Mouse (Mus musculus) kidney, adult 2 months (tissue): ENCODE measurements around the gene Pfdn5. TPM values are rescaled to one million over a fixed set of nuclear protein-coding genes. Genes with fewer than 3 reads are reported as not detected.
A peak's percentile ranks its signal among the peaks of the same experiment; 100 is the strongest.

Source experiments
- DNase-seq: peaks from one replicate; pipeline ENCODE4 v3.0.0; 2021
- H3K27ac ChIP-seq: fragments of 200-500 bp; 2 replicates; pipeline ENCODE4 v1.5.1; 2012; ENCODE audit warnings: low read depth, low read length, control low read depth, inconsistent platforms; ENCODE audit not compliant: insufficient read depth
- H3K27me3 ChIP-seq: fragments of 200-500 bp; replicated peaks from 2 replicates; pipeline ENCODE4 v1.6.1; 2012; ENCODE audit warnings: mild to moderate bottlenecking, moderate library complexity, low read length, inconsistent platforms; ENCODE audit not compliant: control insufficient read depth, insufficient read depth
- H3K36me3 ChIP-seq: fragments of 200-500 bp; 2 replicates; pipeline ENCODE4 v1.6.1; 2012; ENCODE audit warnings: mild to moderate bottlenecking, moderate library complexity, low read length, inconsistent platforms; ENCODE audit not compliant: control insufficient read depth, insufficient read depth
- H3K4me1 ChIP-seq: fragments of 200-500 bp; 2 replicates; pipeline ENCODE4 v1.6.1; 2011; ENCODE audit warnings: low read length; ENCODE audit not compliant: control insufficient read depth, insufficient read depth
- H3K4me3 ChIP-seq: fragments of 200-500 bp; 2 replicates; pipeline ENCODE4 v1.5.1; 2011; ENCODE audit warnings: mild to moderate bottlenecking, low read depth, low read length, control low read depth; ENCODE audit not compliant: insufficient read depth
- CTCF ChIP-seq: fragments of 200-500 bp; conservative IDR thresholded peaks from 2 replicates; pipeline ENCODE4 v1.5.1; 2011; ENCODE audit warnings: low read depth, mild to moderate bottlenecking, control low read depth, low read length, moderate library complexity, mixed read lengths; ENCODE audit not compliant: insufficient read depth, insufficient read length
- POLR2A ChIP-seq: fragments of 200-500 bp; IDR thresholded peaks from one replicate; pipeline ENCODE4 v1.6.1; 2011; ENCODE audit warnings: low read depth, low read length, control low read depth
- WGBS: fragments of 180-500 bp; shearing (Covaris S2); methylation state at CpG from one replicate; pipeline ENCODE4 v1.1.7; 2018; 5-methylcytosine and 5-hydroxymethylcytosine counted together
- polyA plus RNA-seq: library from polyadenylated mRNA; depleted of rRNA; stranded (reverse); fragments of >200 nt; gene quantifications from 2 replicates; pipeline ENCODE4 v1.2.3, GENCODE M21; 2012

Gene Pfdn5
- polyA plus RNA-seq, 1 experiment, result 206 TPM

DNA sequence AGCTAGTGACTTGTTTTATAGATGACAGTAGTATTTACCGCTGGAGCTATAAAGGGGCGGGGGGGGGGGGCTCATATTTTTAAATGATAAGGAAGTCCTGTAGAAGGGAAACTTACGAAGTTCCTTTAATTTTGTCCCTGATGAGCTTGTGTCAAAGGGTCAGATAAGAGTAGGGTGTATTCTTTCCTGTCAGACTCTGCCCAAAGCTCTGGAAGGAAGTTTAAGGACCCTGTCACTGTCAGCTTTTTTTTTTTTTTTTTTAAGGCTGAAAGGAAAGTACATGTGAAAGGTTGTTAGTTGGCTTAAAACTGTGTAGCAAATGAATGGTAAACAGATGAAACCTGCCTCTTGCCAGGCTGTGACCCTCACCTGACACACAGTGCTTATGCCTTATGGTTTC lies 42.3 kb upstream of the Pfdn5 start:
- H3K27ac ChIP-seq, result no peak overlapping the region
- H3K4me1 ChIP-seq, result peaks cover 3% of the 10 kb centered on the region; the same call in 1 of the 2 replicates
- WGBS, result 62% methylated on average over 3 of the region's 3 CpGs
- peak; percentile 31 for DNase-seq
- no peaks in the 10 kb centered on the region; the same call in 1 of the 2 replicates for H3K36me3 ChIP-seq
- no peaks in the 10 kb centered on the region for H3K27me3 ChIP-seq
- TF ChIP-seq CTCF (no peak), POLR2A (no peak)
- no peak overlapping the region for H3K4me3 ChIP-seq

DNA sequence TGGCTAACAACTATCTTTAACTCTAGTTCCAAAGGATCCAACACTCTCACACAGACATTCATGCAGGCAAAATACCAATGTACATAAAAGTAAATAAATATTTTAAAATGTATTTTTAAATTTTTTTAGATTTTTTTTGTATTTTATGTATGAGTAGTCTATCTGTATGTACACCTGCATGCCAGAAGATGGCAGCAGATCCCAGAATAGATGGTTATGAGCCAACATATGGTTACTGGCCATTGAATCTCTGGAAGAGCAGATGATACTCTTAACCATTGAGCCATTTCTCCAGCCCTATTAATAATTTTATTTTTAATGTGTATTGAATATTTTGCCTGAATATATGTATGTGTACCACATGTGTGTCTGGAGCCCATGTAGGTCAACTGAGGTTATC lies 38.5 kb upstream of the Pfdn5 start:
- H3K4me1 ChIP-seq, result no peaks in the 10 kb centered on the region
- peak; percentile 55 for DNase-seq
- H3K36me3 ChIP-seq, result no peaks in the 10 kb centered on the region
- TF ChIP-seq CTCF (peak; percentile 26; the same call in 1 of the 2 replicates), POLR2A (no peak)
- H3K27me3 ChIP-seq, result no peaks in the 10 kb centered on the region
- H3K27ac ChIP-seq, result no peak overlapping the region
- no peak overlapping the region for H3K4me3 ChIP-seq

DNA sequence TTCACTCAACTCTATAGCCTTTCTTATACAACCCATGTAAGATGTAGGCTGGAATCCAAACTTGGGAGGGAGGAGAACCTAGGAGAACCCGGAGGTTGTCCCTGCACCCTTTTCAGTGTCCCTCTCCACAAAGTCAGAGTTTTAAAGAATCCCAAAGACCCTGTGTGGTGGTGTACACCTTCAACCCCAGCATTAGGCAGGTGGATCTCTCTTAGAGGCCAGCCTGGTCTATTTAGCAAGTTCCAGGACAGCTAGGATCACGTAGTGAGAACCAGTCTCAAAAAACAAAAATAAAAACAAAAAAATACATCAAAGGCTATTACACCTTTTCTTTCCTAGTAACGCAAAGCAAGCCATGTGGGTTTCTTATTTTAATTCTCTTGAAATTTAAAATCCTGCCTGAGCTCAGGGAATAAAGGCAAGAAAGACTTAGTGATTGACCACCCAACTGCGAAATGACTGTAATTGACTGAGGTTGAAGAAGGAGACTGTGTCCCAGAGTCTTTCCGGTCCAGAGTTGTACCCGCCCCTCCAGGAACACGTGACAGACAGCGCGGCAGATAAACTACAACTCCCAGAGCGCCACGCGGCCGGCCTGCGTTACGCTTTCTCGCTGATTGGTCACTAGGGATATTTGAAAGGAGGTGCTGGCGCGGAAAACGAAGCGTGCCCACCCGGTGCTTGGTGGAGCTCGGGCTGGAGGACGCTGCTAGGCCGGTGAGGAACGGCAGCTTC lies 30.1 kb upstream of the Pfdn5 start, which contains the start of gene Espl1:
Gene Espl1 (plus strand): TSS at position 634 of the 735 bp plus-strand sequence.
- Histone ChIP-seq H3K27me3 (no peaks in the 10 kb centered on the region), H3K4me1 (peaks cover 3% of the 10 kb centered on the region; the same call in 1 of the 2 replicates), H3K36me3 (no peaks in the 10 kb centered on the region), H3K27ac (0 out of 2 replicates have a peak within 1 kb of the TSS, but pooled peaks have one; percentile 9), H3K4me3 (peak within 1 kb of the TSS; percentile 76)
- TF ChIP-seq POLR2A, result no peak
- TF ChIP-seq CTCF, result no peak
- peak; percentile 96 for DNase-seq
- WGBS, result 5% methylated on average over 25 of the region's 25 CpGs

- no peak for TF ChIP-seq POLR2A
- no peak for TF ChIP-seq CTCF
- no peaks in the 10 kb centered on the region for H3K27me3 ChIP-seq
- no peak for DNase-seq
- no peaks in the 10 kb centered on the region for H3K36me3 ChIP-seq
- H3K4me1 ChIP-seq, result peaks cover 3% of the 10 kb centered on the region; the same call in 1 of the 2 replicates
- H3K4me3 ChIP-seq, result peak overlapping the region; percentile 76
- H3K27ac ChIP-seq, result no peak overlapping the region
- WGBS, result 7% methylated on average over 24 of the region's 24 CpGs
These were observed 29.4 kb upstream of the Pfdn5 start for GRCm38 (mm10) chr15:102296368-102297006.

- WGBS, result 75% methylated on average over 6 of the region's 6 CpGs
- H3K4me1 ChIP-seq, result no peaks in the 10 kb centered on the region
- TF ChIP-seq CTCF, result no peak
- no peak for TF ChIP-seq POLR2A
- H3K27ac ChIP-seq, result no peak overlapping the region
- H3K36me3 ChIP-seq, result no peaks in the 10 kb centered on the region
- H3K27me3 ChIP-seq, result no peaks in the 10 kb centered on the region
- no peak for DNase-seq
- no peak overlapping the region for H3K4me3 ChIP-seq
These were observed 23.4 kb upstream of the Pfdn5 start for GRCm38 (mm10) chr15:102302542-102302941.

DNA sequence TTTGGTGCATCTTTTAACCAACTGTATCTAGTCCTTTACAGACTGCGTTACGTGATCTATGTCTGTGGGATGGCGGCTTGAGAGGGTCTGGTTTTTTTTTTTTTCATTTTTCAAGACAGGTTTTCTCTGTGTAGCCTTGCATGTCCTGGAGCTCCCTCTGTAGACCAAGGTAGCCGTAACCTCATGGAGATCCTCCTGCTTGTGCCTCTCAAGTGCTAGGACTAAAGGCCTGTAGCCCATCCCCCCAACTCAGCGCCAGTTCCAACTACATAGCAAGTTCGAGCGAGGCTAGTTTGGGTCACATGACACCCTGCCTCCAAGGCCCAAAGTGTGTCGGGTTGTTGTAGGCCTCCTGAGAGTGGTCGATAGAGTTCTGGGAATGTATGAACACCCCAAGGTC lies 17.2 kb upstream of the Pfdn5 start:
- no peaks in the 10 kb centered on the region for H3K4me1 ChIP-seq
- 85% methylated on average over 9 of the region's 9 CpGs for WGBS
- H3K27me3 ChIP-seq, result no peaks in the 10 kb centered on the region
- TF ChIP-seq POLR2A (no peak), CTCF (no peak)
- DNase-seq, result no peak
- no peaks in the 10 kb centered on the region for H3K36me3 ChIP-seq
- H3K4me3 ChIP-seq, result no peak overlapping the region
- no peak overlapping the region for H3K27ac ChIP-seq

- DNase-seq, result peak; percentile 69
- Histone ChIP-seq H3K4me1 (no peaks in the 10 kb centered on the region), H3K4me3 (no peak overlapping the region), H3K27ac (no peak overlapping the region), H3K27me3 (no peaks in the 10 kb centered on the region), H3K36me3 (no peaks in the 10 kb centered on the region)
- TF ChIP-seq POLR2A (no peak), CTCF (no peak)
- WGBS, result 68% methylated on average over 10 of the region's 10 CpGs
These were observed 15.7 kb upstream of the Pfdn5 start for GRCm38 (mm10) chr15:102310074-102310845.
